Mouse (Mus musculus) midbrain, embryonic 16.5 days (tissue): ENCODE results near the gene Mitd1. TPM values are rescaled to one million over a fixed set of nuclear protein-coding genes. Genes with fewer than 3 reads are reported as not detected.

Experiments used
- ATAC-seq: fragments of 200-750 bp; cut with Nextera tagmentation; 2 replicates; pipeline ENCODE4 v1.8.0; 2017; ENCODE audit warnings: moderate TSS enrichment
- H3K27ac ChIP-seq: fragments of 300-500 bp; sonication (generic); 2 replicates; pipeline ENCODE4 v1.5.1; 2014; ENCODE audit warnings: mild to moderate bottlenecking, low read length, mixed read lengths
- H3K27me3 ChIP-seq: fragments of 300-500 bp; sonication (generic); 2 replicates; pipeline ENCODE4 v1.6.1; 2014; ENCODE audit warnings: low read depth, low read length, mixed read lengths; ENCODE audit not compliant: control insufficient read depth, insufficient read depth
- H3K36me3 ChIP-seq: fragments of 300-500 bp; sonication (generic); 2 replicates; pipeline ENCODE4 v1.6.1; 2014; ENCODE audit warnings: mild to moderate bottlenecking, low read length, moderate library complexity, mixed read lengths; ENCODE audit not compliant: control insufficient read depth, insufficient read depth
- H3K4me1 ChIP-seq: fragments of 300-500 bp; sonication (generic); 2 replicates; pipeline ENCODE4 v1.6.1; 2014; ENCODE audit warnings: mild to moderate bottlenecking, low read length, mixed read lengths; ENCODE audit not compliant: control insufficient read depth, insufficient read depth
- H3K4me2 ChIP-seq: fragments of 300-500 bp; sonication (generic); 2 replicates; pipeline ENCODE4 v1.6.1; 2014; ENCODE audit warnings: mild to moderate bottlenecking, low read length, mixed read lengths
- H3K4me3 ChIP-seq: fragments of 300-500 bp; sonication (generic); 2 replicates; pipeline ENCODE4 v1.5.1; 2014; ENCODE audit warnings: low read depth, mild to moderate bottlenecking, low read length, moderate library complexity, mixed read lengths
- H3K9ac ChIP-seq: fragments of 300-500 bp; sonication (generic); 2 replicates; pipeline ENCODE4 v1.6.1; 2014; ENCODE audit warnings: low read depth, low read length, mixed read lengths
- H3K9me3 ChIP-seq: fragments of 300-500 bp; sonication (generic); replicated peaks from 2 replicates; pipeline ENCODE4 v1.6.1; 2014; ENCODE audit warnings: mild to moderate bottlenecking, low read length, mixed read lengths; ENCODE audit not compliant: control insufficient read depth, poor library complexity, severe bottlenecking
- WGBS: fragments of 180-500 bp; shearing (Covaris S2); extraction: QIAGEN DNeasy Blood & Tissue Kit; methylation state at CpG from one replicate; pipeline ENCODE4 v1.1.7; 2014; 5-methylcytosine and 5-hydroxymethylcytosine counted together
- polyA plus RNA-seq: library from polyadenylated mRNA; unstranded; fragments of >200 nt; fragmentation: Nextera tagmentation; extraction: Ambion mirVana; gene quantifications from 2 replicates; pipeline ENCODE4 v1.2.1, GENCODE M21; 2015

Mitd1 gene
- polyA plus RNA-seq, 1 experiment from 2014 or later, result 13.8 TPM

DNA sequence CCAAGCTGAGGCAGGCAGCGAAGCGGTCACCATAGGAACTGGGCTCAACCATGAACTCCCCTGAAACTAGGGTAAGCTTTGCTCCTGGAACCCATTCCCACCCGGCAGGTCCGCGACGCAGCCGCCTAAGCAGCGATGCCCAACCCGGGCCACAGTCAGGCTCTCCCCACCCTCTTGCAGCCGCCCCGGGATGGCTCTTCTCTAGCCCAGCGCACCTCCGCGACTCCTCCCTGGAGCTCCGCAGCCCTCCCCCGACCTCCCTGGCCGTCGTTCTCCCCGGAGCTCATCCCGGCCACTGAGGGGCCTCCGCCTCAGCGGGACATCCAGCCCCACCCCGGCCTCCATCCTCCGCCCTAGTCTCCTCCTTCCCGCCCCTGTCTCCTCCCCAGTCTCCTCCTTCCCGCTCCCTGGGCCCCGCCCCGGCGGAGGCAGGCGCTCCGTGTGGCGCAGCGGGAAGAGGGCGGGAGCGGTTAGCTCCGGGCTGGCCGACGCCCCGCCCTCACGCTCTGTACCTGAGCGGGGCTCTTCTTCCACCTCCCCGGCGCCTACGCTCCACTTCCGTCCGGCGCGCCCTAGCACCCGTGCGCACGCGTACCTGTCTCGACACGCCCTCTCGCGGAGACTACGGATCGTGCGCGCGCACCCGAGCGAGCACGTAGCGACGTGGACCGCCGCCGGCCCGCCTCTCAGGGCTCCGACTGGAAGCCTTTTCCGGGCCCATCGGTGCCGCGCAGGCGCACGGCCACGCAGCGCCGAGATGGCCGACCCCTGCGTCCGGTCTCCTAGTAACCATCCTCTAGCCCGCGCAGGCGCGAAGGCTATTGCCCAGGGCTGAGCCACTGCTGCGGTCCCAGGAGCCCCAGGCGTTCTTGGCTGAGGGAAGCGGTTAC lies 25.5 kb downstream of the Mitd1 start:
- Histone ChIP-seq H3K4me2 (peak overlapping the region; percentile 82), H3K4me3 (peak overlapping the region; percentile 80), H3K4me1 (peaks cover 9% of the 10 kb centered on the region), H3K36me3 (no peaks in the 10 kb centered on the region), H3K27me3 (peaks cover 6% of the 10 kb centered on the region; the same call in 1 of the 2 replicates), H3K9me3 (no peaks in the 10 kb centered on the region; the same call in 1 of the 2 replicates), H3K9ac (peak overlapping the region; percentile 84), H3K27ac (peak overlapping the region; percentile 94)
- WGBS, result under 1% methylated on average over 81 of the region's 90 CpGs
- peak; percentile 98 for ATAC-seq

DNA sequence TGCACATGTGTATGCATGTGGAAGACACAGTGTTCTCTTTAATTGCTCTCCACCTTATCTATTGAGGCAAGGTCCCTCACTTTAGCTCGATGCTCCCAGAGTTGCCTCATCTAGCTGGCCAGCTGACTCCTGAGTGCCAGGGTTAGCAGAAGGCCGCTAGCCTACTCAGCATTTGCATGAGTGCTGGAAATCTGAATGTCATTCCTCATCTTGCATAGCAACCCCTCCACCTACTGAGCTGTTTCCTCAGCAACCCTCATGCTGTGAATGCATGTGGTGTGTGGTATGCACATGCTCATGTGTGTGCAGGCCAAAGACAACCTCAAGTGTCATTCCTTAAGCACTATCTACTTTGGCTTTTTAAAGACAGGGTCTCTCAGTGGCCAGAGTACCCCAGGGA lies 39.5 kb downstream of the Mitd1 start:
- H3K27ac ChIP-seq, result no peak overlapping the region
- H3K27me3 ChIP-seq, result no peaks in the 10 kb centered on the region
- H3K36me3 ChIP-seq, result peaks cover 12% of the 10 kb centered on the region
- H3K9me3 ChIP-seq, result no peaks in the 10 kb centered on the region
- ATAC-seq, result no peak
- WGBS, result 56% methylated on average over 2 of the region's 2 CpGs
- H3K4me3 ChIP-seq, result no peak overlapping the region
- H3K9ac ChIP-seq, result no peak overlapping the region
- H3K4me2 ChIP-seq, result no peak overlapping the region
- H3K4me1 ChIP-seq, result no peaks in the 10 kb centered on the region

- Histone ChIP-seq H3K27me3 (no peaks in the 10 kb centered on the region), H3K4me1 (no peaks in the 10 kb centered on the region), H3K4me2 (no peak overlapping the region), H3K9me3 (no peaks in the 10 kb centered on the region), H3K4me3 (no peak overlapping the region), H3K27ac (no peak overlapping the region), H3K9ac (no peak overlapping the region), H3K36me3 (no peaks in the 10 kb centered on the region)
- WGBS, result 88% methylated on average over 8 of the region's 8 CpGs
- no peak for ATAC-seq
These were observed 43.3 kb downstream of the Mitd1 start for GRCm38 (mm10) chr1:37846878-37847277.

DNA sequence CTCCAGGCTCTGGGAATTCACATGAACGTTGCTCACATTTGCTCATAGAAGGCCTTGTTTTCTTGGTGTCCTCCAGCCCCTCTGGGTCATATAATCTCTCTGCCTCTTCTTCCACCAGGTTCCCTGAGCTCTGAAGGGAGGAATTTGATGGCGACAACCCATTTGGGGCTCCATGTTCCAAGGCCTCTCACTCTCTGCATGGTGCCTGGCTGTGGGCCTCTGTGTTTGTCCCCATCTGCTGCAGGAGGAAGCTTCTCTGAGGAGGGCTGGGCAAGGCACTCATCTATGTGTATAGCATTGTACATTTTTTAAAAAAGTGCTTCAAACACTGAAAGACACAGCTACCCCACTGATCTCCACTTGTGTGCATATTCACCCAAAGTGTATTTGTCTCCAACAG lies 58.5 kb downstream of the Mitd1 start:
- no peaks in the 10 kb centered on the region for H3K4me1 ChIP-seq
- no peak overlapping the region for H3K27ac ChIP-seq
- WGBS, result 68% methylated on average over 2 of the region's 2 CpGs
- no peak overlapping the region for H3K9ac ChIP-seq
- no peak overlapping the region for H3K4me3 ChIP-seq
- peaks cover 14% of the 10 kb centered on the region for H3K36me3 ChIP-seq
- H3K27me3 ChIP-seq, result no peaks in the 10 kb centered on the region
- H3K9me3 ChIP-seq, result no peaks in the 10 kb centered on the region
- ATAC-seq, result no peak
- no peak overlapping the region for H3K4me2 ChIP-seq

Other genes starting within 250 kb of the Mitd1 start
- 3.3 and 3.6 TPM in 2 replicates for gene 2010300C02Rik, start 170.3 kb downstream of the Mitd1 start, polyA plus RNA-seq
- gene Tsga10, start 24.0 kb downstream of the Mitd1 start, polyA plus RNA-seq, result 17.0 and 23.4 TPM in 2 replicates
- 8.6 and 8.8 TPM in 2 replicates for gene Lipt1, start 18.7 kb downstream of the Mitd1 start, polyA plus RNA-seq
- 229 and 231 TPM in 2 replicates for gene Mrpl30, start 66 bp upstream of the Mitd1 start, polyA plus RNA-seq
- gene Lyg2, start 26.1 kb upstream of the Mitd1 start, polyA plus RNA-seq, result not detected in 2 replicates
- gene Lyg1, start 67.3 kb upstream of the Mitd1 start, polyA plus RNA-seq, result not detected in 2 replicates
- gene Txndc9, start 107.5 kb upstream of the Mitd1 start, polyA plus RNA-seq, result 130 and 146 TPM in 2 replicates
- gene Eif5b, start 107.6 kb upstream of the Mitd1 start, polyA plus RNA-seq, result 19.6 and 21.2 TPM in 2 replicates
- 35.3 and 39.3 TPM in 2 replicates for gene Rev1, start 239.4 kb upstream of the Mitd1 start, polyA plus RNA-seq